Mouse (Mus musculus) stomach, embryonic 16.5 days (tissue): ENCODE results near the gene Zfhx3. TPM values are rescaled to one million over a fixed set of nuclear protein-coding genes. Genes with fewer than 3 reads are reported as not detected.

Source experiments
- ATAC-seq: fragments of 200-750 bp; cut with Nextera tagmentation; 2 replicates; pipeline ENCODE4 v1.8.0; 2017; ENCODE audit warnings: moderate number of reproducible peaks, moderate TSS enrichment; ENCODE audit not compliant: insufficient read depth, low FRiP score
- H3K27ac ChIP-seq: fragments of 300-500 bp; sonication (generic); 2 replicates; pipeline ENCODE4 v1.5.1; 2014; ENCODE audit warnings: low read length
- H3K27me3 ChIP-seq: fragments of 300-500 bp; sonication (generic); 2 replicates; pipeline ENCODE4 v1.6.1; 2014; ENCODE audit warnings: low read length, control low read depth, mixed read lengths; ENCODE audit not compliant: control insufficient read depth, insufficient read depth
- H3K36me3 ChIP-seq: fragments of 300-500 bp; sonication (generic); 2 replicates; pipeline ENCODE4 v1.6.1; 2014; ENCODE audit warnings: low read length; ENCODE audit not compliant: control insufficient read depth, insufficient read depth
- H3K4me1 ChIP-seq: fragments of 300-500 bp; sonication (generic); 2 replicates; pipeline ENCODE4 v1.6.1; 2014; ENCODE audit warnings: low read length, control low read depth, mixed read lengths; ENCODE audit not compliant: control insufficient read depth, insufficient read depth
- H3K4me2 ChIP-seq: fragments of 300-500 bp; sonication (generic); 2 replicates; pipeline ENCODE4 v1.6.1; 2014; ENCODE audit warnings: low read depth, low read length, mixed read lengths
- H3K4me3 ChIP-seq: fragments of 300-500 bp; sonication (generic); replicated peaks from 2 replicates; pipeline ENCODE4 v1.5.1; 2014; ENCODE audit warnings: mild to moderate bottlenecking, low read length
- H3K9ac ChIP-seq: fragments of 300-500 bp; sonication (generic); 2 replicates; pipeline ENCODE4 v1.6.1; 2014; ENCODE audit warnings: low read length
- H3K9me3 ChIP-seq: fragments of 300-500 bp; sonication (generic); replicated peaks from 2 replicates; pipeline ENCODE4 v1.6.1; 2016; ENCODE audit warnings: low read length, control low read depth; ENCODE audit not compliant: control insufficient read depth
- WGBS: fragments of 180-500 bp; shearing (Covaris S2); extraction: QIAGEN DNeasy Blood & Tissue Kit; methylation state at CpG from one replicate; pipeline ENCODE4 v1.1.7; 2014; 5-methylcytosine and 5-hydroxymethylcytosine counted together
- polyA plus RNA-seq: library from polyadenylated mRNA; unstranded; fragments of >200 nt; fragmentation: Nextera tagmentation; extraction: Ambion mirVana; gene quantifications from 2 replicates; pipeline ENCODE4 v1.2.1, GENCODE M21; 2015

Gene Zfhx3
- polyA plus RNA-seq, 1 experiment from 2014 or later = 10.9 TPM

DNA sequence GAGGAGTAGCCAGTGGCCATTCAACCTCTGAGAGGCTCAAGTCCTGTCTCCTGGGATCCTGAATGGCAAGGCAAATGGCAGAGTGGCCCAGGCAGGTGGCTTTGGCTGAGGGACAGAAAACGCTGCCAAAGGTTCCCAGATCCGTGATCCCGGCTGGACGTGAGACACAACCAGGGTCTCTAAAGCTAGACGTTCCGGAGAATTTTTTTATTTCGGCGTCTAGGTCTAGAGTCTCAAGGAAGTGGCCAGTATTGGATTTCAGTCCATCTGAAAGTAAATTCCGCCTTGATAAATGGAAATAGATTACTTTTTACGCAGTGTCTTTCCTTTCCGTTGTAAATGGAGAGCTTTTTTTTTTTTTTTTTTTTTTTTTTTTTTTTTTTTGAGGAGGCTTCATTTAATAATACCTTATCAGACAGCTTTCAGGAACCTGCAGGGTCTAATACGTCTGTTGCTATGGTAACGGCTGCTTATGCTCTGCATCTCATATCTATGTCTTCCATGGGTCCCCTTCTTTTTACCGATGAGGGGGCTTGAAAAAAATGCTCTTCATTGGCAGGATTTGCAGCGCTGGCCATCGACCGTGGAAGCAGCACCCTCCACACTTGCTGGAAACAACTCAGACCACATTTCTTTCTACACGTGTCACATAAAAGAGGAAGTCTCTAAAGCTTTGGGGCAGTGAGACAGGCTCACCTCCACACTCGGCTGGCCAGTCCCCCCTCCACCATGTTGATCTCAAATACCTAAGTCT is 994.4 kb downstream of the Zfhx3 start:
- Histone ChIP-seq H3K27me3 (no peaks in the 10 kb centered on the region), H3K4me3 (no peak overlapping the region), H3K9me3 (0 out of 2 replicates have a peak, but pooled peaks cover 4% of the 10 kb centered on the region), H3K4me1 (peaks cover 11% of the 10 kb centered on the region), H3K36me3 (peaks cover 24% of the 10 kb centered on the region), H3K9ac (no peak overlapping the region), H3K4me2 (no peak overlapping the region), H3K27ac (peak overlapping the region; percentile 55)
- ATAC-seq = no peak
- 78% methylated on average over 19 of the region's 19 CpGs for WGBS

- H3K27ac ChIP-seq = no peak overlapping the region
- peaks cover 5% of the 10 kb centered on the region; the same call in 1 of the 2 replicates for H3K4me1 ChIP-seq
- H3K4me2 ChIP-seq = no peak overlapping the region
- H3K27me3 ChIP-seq = no peaks in the 10 kb centered on the region
- 79% methylated on average over 8 of the region's 8 CpGs for WGBS
- peaks cover 25% of the 10 kb centered on the region for H3K36me3 ChIP-seq
- 0 out of 2 replicates have a peak, but pooled peaks cover 4% of the 10 kb centered on the region for H3K9me3 ChIP-seq
- no peak overlapping the region for H3K4me3 ChIP-seq
- H3K9ac ChIP-seq = no peak overlapping the region
- ATAC-seq = no peak
Measured at GRCm38 (mm10) chr8:108937904-108938455, 995.5 kb downstream of the Zfhx3 start.

GRCm38 (mm10) chr8:108942686-108943085 is 1000.2 kb downstream of the Zfhx3 start:
- no peak overlapping the region for H3K9ac ChIP-seq
- 81% methylated on average over 8 of the region's 8 CpGs for WGBS
- no peaks in the 10 kb centered on the region for H3K27me3 ChIP-seq
- H3K9me3 ChIP-seq = 0 out of 2 replicates have a peak, but pooled peaks cover 6% of the 10 kb centered on the region
- H3K4me1 ChIP-seq = no peaks in the 10 kb centered on the region
- H3K4me3 ChIP-seq = no peak overlapping the region
- no peak for ATAC-seq
- no peak overlapping the region for H3K4me2 ChIP-seq
- H3K36me3 ChIP-seq = peaks cover 31% of the 10 kb centered on the region
- H3K27ac ChIP-seq = no peak overlapping the region

DNA sequence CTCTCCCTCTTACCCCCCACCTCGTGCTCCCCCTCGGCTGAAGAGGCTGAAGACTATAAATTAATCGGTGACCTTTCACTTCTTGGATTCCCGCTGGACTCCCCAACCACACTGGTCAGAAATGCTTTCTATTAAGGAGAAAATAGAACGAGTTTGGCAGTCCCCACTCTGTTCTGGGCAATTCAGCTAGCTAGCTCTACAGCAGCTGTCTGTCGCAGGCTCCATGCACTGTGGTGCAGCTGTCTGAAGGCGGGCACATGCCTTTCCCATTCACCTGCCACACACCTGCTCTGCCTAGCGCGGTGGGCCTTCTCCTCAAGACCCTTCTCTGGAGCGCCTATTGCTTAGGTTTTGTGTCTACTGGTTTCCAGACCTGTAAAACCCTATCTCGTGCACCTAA is 1000.7 kb downstream of the Zfhx3 start:
- ATAC-seq = no peak
- WGBS = 80% methylated on average over 11 of the region's 11 CpGs
- Histone ChIP-seq H3K36me3 (peaks cover 35% of the 10 kb centered on the region), H3K4me1 (no peaks in the 10 kb centered on the region), H3K4me3 (no peak overlapping the region), H3K9ac (no peak overlapping the region), H3K4me2 (no peak overlapping the region), H3K27me3 (no peaks in the 10 kb centered on the region), H3K9me3 (peaks cover 10% of the 10 kb centered on the region; the same call in 1 of the 2 replicates), H3K27ac (no peak overlapping the region)

DNA sequence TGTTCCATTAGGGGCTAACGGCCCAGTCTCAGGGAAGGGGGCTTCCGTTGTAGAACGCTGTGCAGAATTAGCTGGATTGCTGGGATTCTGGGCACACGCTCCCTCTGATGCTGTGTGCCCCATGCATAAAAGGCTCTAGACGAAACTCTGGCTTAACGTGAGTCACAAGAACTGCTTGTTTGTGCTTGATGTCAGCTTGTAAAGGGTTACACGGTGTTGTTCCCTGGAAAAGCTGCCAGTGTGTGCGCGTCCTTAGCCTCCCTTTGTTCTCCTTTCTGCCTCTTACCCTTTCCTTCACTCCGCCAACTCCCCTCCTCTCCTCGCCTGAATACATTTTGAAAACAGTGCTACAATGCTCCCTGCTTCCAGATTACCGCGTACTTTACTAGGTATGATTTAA is 1001.9 kb downstream of the Zfhx3 start:
- no peak for ATAC-seq
- no peak overlapping the region for H3K9ac ChIP-seq
- H3K4me3 ChIP-seq = no peak overlapping the region
- no peaks in the 10 kb centered on the region for H3K27me3 ChIP-seq
- H3K9me3 ChIP-seq = peaks cover 18% of the 10 kb centered on the region
- H3K4me1 ChIP-seq = no peaks in the 10 kb centered on the region
- WGBS = 80% methylated on average over 13 of the region's 13 CpGs
- H3K36me3 ChIP-seq = peaks cover 40% of the 10 kb centered on the region
- no peak overlapping the region for H3K27ac ChIP-seq
- H3K4me2 ChIP-seq = no peak overlapping the region

DNA sequence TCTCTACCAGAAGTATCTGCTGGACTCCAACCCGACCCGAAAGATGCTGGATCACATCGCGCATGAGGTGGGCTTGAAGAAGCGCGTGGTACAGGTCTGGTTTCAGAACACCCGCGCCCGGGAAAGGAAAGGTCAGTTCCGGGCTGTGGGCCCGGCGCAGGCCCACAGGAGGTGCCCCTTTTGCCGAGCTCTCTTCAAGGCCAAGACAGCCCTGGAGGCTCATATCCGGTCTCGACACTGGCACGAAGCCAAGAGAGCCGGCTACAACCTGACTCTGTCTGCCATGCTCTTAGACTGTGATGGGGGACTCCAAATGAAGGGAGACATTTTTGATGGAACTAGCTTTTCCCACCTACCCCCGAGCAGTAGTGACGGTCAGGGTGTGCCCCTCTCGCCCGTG is 1007.9 kb downstream of the Zfhx3 start:
- Histone ChIP-seq H3K27ac (no peak overlapping the region), H3K4me2 (no peak overlapping the region), H3K36me3 (peaks cover 73% of the 10 kb centered on the region), H3K9ac (no peak overlapping the region), H3K27me3 (no peaks in the 10 kb centered on the region), H3K9me3 (peaks cover 44% of the 10 kb centered on the region), H3K4me1 (no peaks in the 10 kb centered on the region), H3K4me3 (no peak overlapping the region)
- WGBS = 97% methylated on average over 21 of the region's 21 CpGs
- no peak for ATAC-seq

GRCm38 (mm10) chr8:108951560-108951959 is 1009.1 kb downstream of the Zfhx3 start:
- no peak overlapping the region for H3K9ac ChIP-seq
- no peak overlapping the region for H3K4me3 ChIP-seq
- no peak for ATAC-seq
- no peaks in the 10 kb centered on the region for H3K4me1 ChIP-seq
- H3K4me2 ChIP-seq = no peak overlapping the region
- H3K9me3 ChIP-seq = peaks cover 46% of the 10 kb centered on the region
- H3K27ac ChIP-seq = no peak overlapping the region
- WGBS = 95% methylated on average over 12 of the region's 12 CpGs
- H3K27me3 ChIP-seq = no peaks in the 10 kb centered on the region
- peaks cover 76% of the 10 kb centered on the region for H3K36me3 ChIP-seq

- 79% methylated on average over 34 of the region's 37 CpGs for WGBS
- no peak overlapping the region for H3K27ac ChIP-seq
- no peaks in the 10 kb centered on the region for H3K4me1 ChIP-seq
- no peak overlapping the region for H3K4me2 ChIP-seq
- ATAC-seq = no peak
- no peaks in the 10 kb centered on the region for H3K27me3 ChIP-seq
- H3K9ac ChIP-seq = no peak overlapping the region
- H3K9me3 ChIP-seq = peaks cover 7% of the 10 kb centered on the region; the same call in 1 of the 2 replicates
- H3K36me3 ChIP-seq = peaks cover 32% of the 10 kb centered on the region
- no peak overlapping the region for H3K4me3 ChIP-seq
Measured at GRCm38 (mm10) chr8:108956416-108956815, 1014.0 kb downstream of the Zfhx3 start.

- H3K9me3 ChIP-seq = no peaks in the 10 kb centered on the region
- no peak for ATAC-seq
Measured at GRCm38 (mm10) chr8:108962516-108962915, 1020.1 kb downstream of the Zfhx3 start.

More at GRCm38 (mm10) chr8:108962516-108962915, 1020.1 kb downstream of the Zfhx3 start:
- no peaks in the 10 kb centered on the region for H3K36me3 ChIP-seq
- H3K4me2 ChIP-seq = no peak overlapping the region
- no peak overlapping the region for H3K4me3 ChIP-seq
- no peak overlapping the region for H3K27ac ChIP-seq
- no peaks in the 10 kb centered on the region for H3K27me3 ChIP-seq
- no peak overlapping the region for H3K9ac ChIP-seq
- WGBS = 67% methylated on average over 7 of the region's 7 CpGs
- no peaks in the 10 kb centered on the region for H3K4me1 ChIP-seq
